Mouse (Mus musculus): ENCODE measurements around the gene Pdss2. TPM values are rescaled to one million over a fixed set of nuclear protein-coding genes. Genes with fewer than 3 reads are reported as not detected.
A peak's percentile ranks its signal among the peaks of the same experiment; 100 is the strongest.
"Not testable (repeated sequence)": the region's sequence is repeated elsewhere in the genome, so short reads cannot be mapped to it uniquely, and the experiment has no call there.

Gene Pdss2
- total RNA-seq, 1 experiment from 2014 or later, result 18.2 TPM

- ATAC-seq (replicated peaks in 1 of 2; ENCODE audit: insufficient read depth in 1 of 2, low FRiP score in 2 of 2, low TSS enrichment in 1 of 2, low read depth in 1 of 2, poor library complexity in 2 of 2, severe bottlenecking in 2 of 2), result no peak
Observed at GRCm38 (mm10) chr10:43234522-43234921, 13.2 kb downstream of the Pdss2 start.

GRCm38 (mm10) chr10:43235011-43235410 lies 13.7 kb downstream of the Pdss2 start:
- ATAC-seq (replicated peaks in 1 of 2; ENCODE audit: insufficient read depth in 1 of 2, low FRiP score in 2 of 2, low TSS enrichment in 1 of 2, low read depth in 1 of 2, poor library complexity in 2 of 2, severe bottlenecking in 2 of 2), result no peak

GRCm38 (mm10) chr10:43235758-43236669 lies 14.7 kb downstream of the Pdss2 start:
- ATAC-seq (replicated peaks in 1 of 2; ENCODE audit: insufficient read depth in 1 of 2, low FRiP score in 2 of 2, low TSS enrichment in 1 of 2, low read depth in 1 of 2, poor library complexity in 2 of 2, severe bottlenecking in 2 of 2), result peak in 1 of 2 experiments; percentile 32; a peak in 1 of 4 replicates

- no peak for ATAC-seq (replicated peaks in 1 of 2; ENCODE audit: insufficient read depth in 1 of 2, low FRiP score in 2 of 2, low TSS enrichment in 1 of 2, low read depth in 1 of 2, poor library complexity in 2 of 2, severe bottlenecking in 2 of 2)
Observed at GRCm38 (mm10) chr10:43242215-43242614, 20.9 kb downstream of the Pdss2 start.

GRCm38 (mm10) chr10:43244262-43244806 lies 23.0 kb downstream of the Pdss2 start:
- no peak for ATAC-seq (replicated peaks in 1 of 2; ENCODE audit: insufficient read depth in 1 of 2, low FRiP score in 2 of 2, low TSS enrichment in 1 of 2, low read depth in 1 of 2, poor library complexity in 2 of 2, severe bottlenecking in 2 of 2)

GRCm38 (mm10) chr10:43245461-43246200 lies 24.3 kb downstream of the Pdss2 start:
- no peak for ATAC-seq (replicated peaks in 1 of 2; ENCODE audit: insufficient read depth in 1 of 2, low FRiP score in 2 of 2, low TSS enrichment in 1 of 2, low read depth in 1 of 2, poor library complexity in 2 of 2, severe bottlenecking in 2 of 2)

- ATAC-seq (replicated peaks in 1 of 2; ENCODE audit: insufficient read depth in 1 of 2, low FRiP score in 2 of 2, low TSS enrichment in 1 of 2, low read depth in 1 of 2, poor library complexity in 2 of 2, severe bottlenecking in 2 of 2), result no peak
Observed at GRCm38 (mm10) chr10:43247994-43248393, 26.7 kb downstream of the Pdss2 start.

GRCm38 (mm10) chr10:43252324-43252723 lies 31.0 kb downstream of the Pdss2 start:
- no peak for ATAC-seq (replicated peaks in 1 of 2; ENCODE audit: insufficient read depth in 1 of 2, low FRiP score in 2 of 2, low TSS enrichment in 1 of 2, low read depth in 1 of 2, poor library complexity in 2 of 2, severe bottlenecking in 2 of 2)

- ATAC-seq (replicated peaks in 1 of 2; ENCODE audit: insufficient read depth in 1 of 2, low FRiP score in 2 of 2, low TSS enrichment in 1 of 2, low read depth in 1 of 2, poor library complexity in 2 of 2, severe bottlenecking in 2 of 2), result not testable (repeated sequence)
Observed at GRCm38 (mm10) chr10:43256965-43257364, 35.7 kb downstream of the Pdss2 start.

- ATAC-seq (replicated peaks in 1 of 2; ENCODE audit: insufficient read depth in 1 of 2, low FRiP score in 2 of 2, low TSS enrichment in 1 of 2, low read depth in 1 of 2, poor library complexity in 2 of 2, severe bottlenecking in 2 of 2), result not testable (repeated sequence)
Observed at GRCm38 (mm10) chr10:43257500-43257899, 36.2 kb downstream of the Pdss2 start.

- no peak for ATAC-seq (replicated peaks in 1 of 2; ENCODE audit: insufficient read depth in 1 of 2, low FRiP score in 2 of 2, low TSS enrichment in 1 of 2, low read depth in 1 of 2, poor library complexity in 2 of 2, severe bottlenecking in 2 of 2)
Observed at GRCm38 (mm10) chr10:43271318-43271717, 50.0 kb downstream of the Pdss2 start.

- no peak for ATAC-seq (replicated peaks in 1 of 2; ENCODE audit: insufficient read depth in 1 of 2, low FRiP score in 2 of 2, low TSS enrichment in 1 of 2, low read depth in 1 of 2, poor library complexity in 2 of 2, severe bottlenecking in 2 of 2)
Observed at GRCm38 (mm10) chr10:43272381-43272780, 51.1 kb downstream of the Pdss2 start.

- ATAC-seq (replicated peaks in 1 of 2; ENCODE audit: insufficient read depth in 1 of 2, low FRiP score in 2 of 2, low TSS enrichment in 1 of 2, low read depth in 1 of 2, poor library complexity in 2 of 2, severe bottlenecking in 2 of 2), result no peak
Observed at GRCm38 (mm10) chr10:43273057-43273456, 51.8 kb downstream of the Pdss2 start.

GRCm38 (mm10) chr10:43275446-43275845 lies 54.2 kb downstream of the Pdss2 start:
- no peak for ATAC-seq (replicated peaks in 1 of 2; ENCODE audit: insufficient read depth in 1 of 2, low FRiP score in 2 of 2, low TSS enrichment in 1 of 2, low read depth in 1 of 2, poor library complexity in 2 of 2, severe bottlenecking in 2 of 2)

- no peak for ATAC-seq (replicated peaks in 1 of 2; ENCODE audit: insufficient read depth in 1 of 2, low FRiP score in 2 of 2, low TSS enrichment in 1 of 2, low read depth in 1 of 2, poor library complexity in 2 of 2, severe bottlenecking in 2 of 2)
Observed at GRCm38 (mm10) chr10:43276116-43276659, 54.9 kb downstream of the Pdss2 start.

- no peak for ATAC-seq (replicated peaks in 1 of 2; ENCODE audit: insufficient read depth in 1 of 2, low FRiP score in 2 of 2, low TSS enrichment in 1 of 2, low read depth in 1 of 2, poor library complexity in 2 of 2, severe bottlenecking in 2 of 2)
Observed at GRCm38 (mm10) chr10:43277266-43278145, 56.2 kb downstream of the Pdss2 start.
